Mouse (Mus musculus): Measurements from ENCODE around the gene Vmn1r239-ps.
"Not testable (repeated sequence)": the region's sequence is repeated elsewhere in the genome, so short reads cannot be mapped to it uniquely, and the experiment has no call there.

Vmn1r239-ps gene

DNA sequence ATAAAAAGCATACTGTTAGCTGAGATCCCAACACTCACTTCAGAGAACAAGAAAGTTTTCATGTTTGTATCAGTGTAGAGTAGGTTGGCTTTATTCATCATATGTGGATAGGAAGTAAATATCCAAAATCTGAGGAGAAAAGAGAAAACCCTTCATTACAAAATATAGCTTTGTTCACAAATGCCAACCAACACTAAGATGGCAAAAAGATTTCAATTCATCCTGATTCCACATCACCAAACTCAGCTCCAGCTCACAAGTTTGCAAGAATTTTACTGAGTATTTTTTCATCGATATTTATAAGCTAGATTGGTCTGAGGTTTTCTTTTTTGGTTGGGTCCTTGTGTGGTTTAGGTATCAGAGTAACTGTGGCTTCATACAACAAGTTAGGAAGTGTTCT is at the start of gene Vmn1r239-ps:
TSS of gene Vmn1r239-ps (minus strand) at position 101 of the 400 bp plus-strand sequence.
- DNase-seq (ENCODE audit: low spot score in 2 of 2), result not testable (repeated sequence)

GRCm38 (mm10) chrX:147489551-147489950 is 36.0 kb upstream of the Vmn1r239-ps start:
- no peak for DNase-seq (ENCODE audit: low spot score in 2 of 2)

DNA sequence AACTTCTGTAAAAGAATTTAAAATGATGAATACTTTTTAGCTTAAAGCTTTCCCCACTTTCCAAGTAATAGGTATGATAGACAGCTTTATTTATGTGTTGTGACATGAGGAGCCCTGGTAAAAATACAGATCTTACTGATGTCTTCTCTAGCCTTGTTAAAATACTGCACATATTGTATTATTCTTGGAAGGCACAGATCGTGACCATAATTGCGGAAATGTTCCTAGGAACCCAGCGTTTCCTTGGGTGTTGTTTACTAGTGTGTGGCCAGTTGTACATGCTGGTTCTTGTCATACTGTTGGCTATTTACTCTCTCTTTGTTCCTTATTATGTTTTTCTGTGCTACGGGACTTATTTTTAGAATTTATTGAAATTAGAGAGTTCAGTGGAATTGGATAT is 10.1 kb downstream of the Vmn1r239-ps start:
- no peak for DNase-seq (ENCODE audit: low spot score in 2 of 2)

GRCm38 (mm10) chrX:147435400-147435799 is 18.1 kb downstream of the Vmn1r239-ps start:
- no peak for DNase-seq (ENCODE audit: low spot score in 2 of 2)

GRCm38 (mm10) chrX:147429753-147430152 is 23.8 kb downstream of the Vmn1r239-ps start:
- no peak for DNase-seq (ENCODE audit: low spot score in 2 of 2)

DNA sequence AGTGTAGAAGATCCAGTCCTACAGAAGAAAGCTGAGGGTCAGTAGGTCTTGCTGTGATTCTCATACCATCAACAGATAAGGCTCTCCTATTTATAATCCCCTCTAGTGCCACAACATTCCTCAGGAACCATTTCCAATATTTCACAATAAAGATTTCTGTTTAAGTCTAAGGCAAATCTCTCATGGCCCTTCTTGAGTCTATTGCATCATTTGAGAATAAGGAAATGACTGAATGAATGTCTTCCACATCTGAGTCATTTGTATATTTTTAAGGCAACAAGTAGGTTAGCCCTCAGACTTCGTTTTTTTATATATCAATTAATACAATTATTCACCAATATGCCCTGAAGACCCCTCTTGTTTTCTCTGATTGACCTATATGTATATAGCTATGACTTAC is 24.4 kb downstream of the Vmn1r239-ps start, which contains the start of gene Il13ra2:
TSS of gene Il13ra2 (minus strand) at position 64 of the 400 bp plus-strand sequence.
- no peak for DNase-seq (ENCODE audit: low spot score in 2 of 2)
